Mouse (Mus musculus) lung, embryonic 14.5 days (tissue): ENCODE data around the gene Pnpla1. TPM values are rescaled to one million over a fixed set of nuclear protein-coding genes. Genes with fewer than 3 reads are reported as not detected.

ENCODE experiments used
- ATAC-seq: fragments of 200-750 bp; cut with Nextera tagmentation; 2 replicates; pipeline ENCODE4 v1.8.0; 2017; ENCODE audit warnings: mild to moderate bottlenecking, moderate TSS enrichment, moderate library complexity; ENCODE audit not compliant: insufficient read depth
- DNase-seq: peaks from one replicate; pipeline ENCODE4 v3.0.0-alpha.2; 2015
- H3K27ac ChIP-seq: fragments of 300-500 bp; sonication (generic); 2 replicates; pipeline ENCODE4 v1.5.1; 2014; ENCODE audit warnings: low read depth, mild to moderate bottlenecking, moderate library complexity
- H3K27me3 ChIP-seq: fragments of 300-500 bp; sonication (generic); 2 replicates; pipeline ENCODE4 v1.6.1; 2014; ENCODE audit warnings: low read length, control low read depth; ENCODE audit not compliant: insufficient read depth
- H3K36me3 ChIP-seq: fragments of 300-500 bp; sonication (generic); 2 replicates; pipeline ENCODE4 v1.6.1; 2014; ENCODE audit warnings: control low read depth; ENCODE audit not compliant: insufficient read depth
- H3K4me1 ChIP-seq: fragments of 300-500 bp; sonication (generic); 2 replicates; pipeline ENCODE4 v1.6.1; 2014; ENCODE audit warnings: antibody characterized with exemption, control low read depth; ENCODE audit not compliant: insufficient read depth
- H3K4me2 ChIP-seq: fragments of 300-500 bp; sonication (generic); 2 replicates; pipeline ENCODE4 v1.6.1; 2014; ENCODE audit warnings: mild to moderate bottlenecking
- H3K4me3 ChIP-seq: fragments of 300-500 bp; sonication (generic); 2 replicates; pipeline ENCODE4 v1.5.1; 2014; ENCODE audit warnings: low read depth, low read length
- H3K9ac ChIP-seq: fragments of 300-500 bp; sonication (generic); 2 replicates; pipeline ENCODE4 v1.6.1; 2014
- H3K9me3 ChIP-seq: fragments of 300-500 bp; sonication (generic); 2 replicates; pipeline ENCODE4 v1.6.1; 2016; ENCODE audit warnings: low read depth, low read length, control low read depth
- CTCF ChIP-seq: IDR thresholded peaks from 2 replicates; pipeline ENCODE4 v1.5.1; 2016; ENCODE audit warnings: antibody characterized with exemption, low read depth
- WGBS: fragments of 180-500 bp; shearing (Covaris S2); extraction: QIAGEN DNeasy Blood & Tissue Kit; methylation state at CpG from one replicate; pipeline ENCODE4 v1.1.7; 2014; 5-methylcytosine and 5-hydroxymethylcytosine counted together
- polyA plus RNA-seq: library from polyadenylated mRNA; unstranded; fragments of >200 nt; fragmentation: Nextera tagmentation; extraction: Ambion mirVana; gene quantifications from 2 replicates; pipeline ENCODE4 v1.2.1, GENCODE M21; 2014

Pnpla1 gene
- polyA plus RNA-seq, 1 experiment from 2014 or later = 0.05 TPM

GRCm38 (mm10) chr17:28816875-28817811 lies 41.1 kb upstream of the Pnpla1 start:
- Histone ChIP-seq H3K9ac (no peak overlapping the region), H3K27ac (no peak overlapping the region), H3K9me3 (no peaks in the 10 kb centered on the region), H3K4me3 (no peak overlapping the region), H3K4me2 (no peak overlapping the region), H3K36me3 (peaks cover 96% of the 10 kb centered on the region), H3K27me3 (no peaks in the 10 kb centered on the region), H3K4me1 (no peaks in the 10 kb centered on the region)
- ATAC-seq = no peak
- TF ChIP-seq CTCF = no peak
- 94% methylated on average over 25 of the region's 25 CpGs for WGBS
- DNase-seq = no peak

GRCm38 (mm10) chr17:28820189-28820588 lies 38.0 kb upstream of the Pnpla1 start:
- Histone ChIP-seq H3K9me3 (no peaks in the 10 kb centered on the region), H3K27me3 (no peaks in the 10 kb centered on the region), H3K27ac (no peak overlapping the region), H3K4me3 (no peak overlapping the region), H3K9ac (no peak overlapping the region), H3K4me2 (no peak overlapping the region), H3K4me1 (no peaks in the 10 kb centered on the region), H3K36me3 (peaks cover 97% of the 10 kb centered on the region)
- DNase-seq = no peak
- WGBS = 79% methylated on average over 2 of the region's 2 CpGs
- no peak for TF ChIP-seq CTCF
- ATAC-seq = no peak

DNA sequence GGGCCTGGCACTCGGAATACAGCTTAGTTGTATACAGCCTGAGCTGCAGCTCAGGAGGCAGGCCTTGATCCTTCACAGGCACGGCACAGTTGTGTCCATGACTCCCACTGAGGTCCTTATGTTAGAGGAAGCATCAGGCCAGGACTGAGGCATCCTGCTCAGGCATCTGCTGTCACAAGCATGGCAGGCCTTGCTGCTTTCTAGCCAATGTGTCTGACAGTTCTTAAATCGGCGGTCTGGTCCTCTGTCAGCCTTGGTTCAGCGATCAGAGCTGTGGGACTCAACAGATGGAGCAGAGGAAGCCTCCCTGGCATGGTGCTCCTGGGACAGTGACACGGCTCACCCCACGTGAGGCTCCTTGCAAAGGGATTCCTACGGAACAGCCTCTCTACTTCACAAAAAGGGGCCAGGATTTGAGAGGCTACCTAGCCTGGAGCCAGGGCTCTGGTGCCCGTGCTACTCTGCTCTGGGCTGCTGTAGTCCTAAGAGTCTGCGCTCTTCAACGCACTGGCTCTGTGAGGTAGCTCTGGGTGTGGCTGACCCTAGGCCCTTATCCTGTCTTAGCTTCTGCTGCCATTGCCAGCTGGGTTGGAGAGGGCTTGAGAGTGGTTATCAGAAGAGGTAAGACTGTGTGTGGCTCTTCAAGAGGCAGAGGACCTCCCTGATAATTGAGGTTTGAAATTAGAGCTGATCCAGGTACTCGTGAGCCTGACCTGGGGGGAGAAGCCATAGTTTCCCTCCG lies 35.0 kb upstream of the Pnpla1 start:
- peak; percentile 65; the same call in 1 of the 2 replicates for ATAC-seq
- 85% methylated on average over 13 of the region's 13 CpGs for WGBS
- H3K4me2 ChIP-seq = no peak overlapping the region
- H3K36me3 ChIP-seq = peaks cover 96% of the 10 kb centered on the region
- H3K27me3 ChIP-seq = no peaks in the 10 kb centered on the region
- H3K9me3 ChIP-seq = no peaks in the 10 kb centered on the region
- H3K27ac ChIP-seq = peak overlapping the region; percentile 33; the same call in 1 of the 2 replicates
- no peaks in the 10 kb centered on the region for H3K4me1 ChIP-seq
- H3K9ac ChIP-seq = no peak overlapping the region
- no peak for DNase-seq
- no peak for TF ChIP-seq CTCF
- no peak overlapping the region for H3K4me3 ChIP-seq

DNA sequence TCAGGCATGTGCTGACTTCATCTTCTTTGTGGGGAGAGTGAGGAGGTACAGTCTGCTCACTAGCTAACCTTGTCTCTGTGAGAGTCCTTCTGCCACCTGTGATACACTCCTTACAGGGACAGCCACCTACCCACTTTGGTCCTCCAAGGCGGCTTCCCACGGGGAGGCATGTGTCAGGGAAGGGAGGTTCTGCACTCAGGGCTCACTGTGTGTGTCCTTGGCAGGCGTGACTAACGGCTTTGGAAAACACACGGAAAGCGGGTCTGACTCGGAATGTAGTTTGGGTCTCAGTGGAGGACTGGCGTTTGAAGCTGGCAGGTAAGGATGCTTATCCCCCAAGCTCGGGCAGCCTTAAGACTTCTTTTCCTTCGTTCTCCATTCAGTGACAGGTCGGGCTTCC lies 34.5 kb upstream of the Pnpla1 start:
- peak overlapping the region; percentile 33; the same call in 1 of the 2 replicates for H3K27ac ChIP-seq
- no peaks in the 10 kb centered on the region for H3K27me3 ChIP-seq
- WGBS = 80% methylated on average over 11 of the region's 11 CpGs
- no peaks in the 10 kb centered on the region for H3K4me1 ChIP-seq
- TF ChIP-seq CTCF = no peak
- H3K9me3 ChIP-seq = no peaks in the 10 kb centered on the region
- peaks cover 96% of the 10 kb centered on the region for H3K36me3 ChIP-seq
- H3K9ac ChIP-seq = no peak overlapping the region; the same call in 1 of the 2 replicates
- no peak overlapping the region for H3K4me3 ChIP-seq
- ATAC-seq = no peak
- DNase-seq = no peak
- no peak overlapping the region for H3K4me2 ChIP-seq

GRCm38 (mm10) chr17:28824896-28825295 lies 33.3 kb upstream of the Pnpla1 start:
- Histone ChIP-seq H3K9ac (no peak overlapping the region), H3K4me1 (no peaks in the 10 kb centered on the region), H3K9me3 (no peaks in the 10 kb centered on the region), H3K4me2 (no peak overlapping the region), H3K27me3 (no peaks in the 10 kb centered on the region), H3K27ac (no peak overlapping the region), H3K4me3 (no peak overlapping the region), H3K36me3 (peaks cover 98% of the 10 kb centered on the region)
- WGBS = 78% methylated on average over 6 of the region's 6 CpGs
- no peak for TF ChIP-seq CTCF
- DNase-seq (no peak), ATAC-seq (no peak)

GRCm38 (mm10) chr17:28825359-28826041 lies 32.7 kb upstream of the Pnpla1 start:
- no peak for TF ChIP-seq CTCF
- Histone ChIP-seq H3K9me3 (no peaks in the 10 kb centered on the region), H3K27me3 (no peaks in the 10 kb centered on the region), H3K36me3 (peaks cover 98% of the 10 kb centered on the region), H3K4me3 (no peak overlapping the region), H3K9ac (no peak overlapping the region), H3K4me1 (no peaks in the 10 kb centered on the region), H3K4me2 (no peak overlapping the region; the same call in 1 of the 2 replicates), H3K27ac (no peak overlapping the region)
- ATAC-seq = no peak
- no peak for DNase-seq
- WGBS = 81% methylated on average over 6 of the region's 6 CpGs
